Mouse (Mus musculus) CH12.LX (cell line): ENCODE results near the gene Gm20388. TPM values are rescaled to one million over a fixed set of nuclear protein-coding genes. Genes with fewer than 3 reads are reported as not detected.

ENCODE experiments used
- DNase-seq: peaks from one replicate; pipeline ENCODE4 v3.0.0-alpha.2; 2013; ENCODE audit errors: extremely low read depth
- H3K27ac ChIP-seq: 2 replicates; pipeline ENCODE4 v1.5.1; 2012; ENCODE audit warnings: low read depth, mild to moderate bottlenecking, control low read depth, moderate library complexity; ENCODE audit not compliant: insufficient read depth
- H3K27me3 ChIP-seq: replicated peaks from 2 replicates; pipeline ENCODE3; 2012; ENCODE audit warnings: inconsistent platforms
- H3K36me3 ChIP-seq, 2 experiments: replicated peaks in 1 of 2; 2 replicates each; pipeline versions ENCODE3 to v1.6.1; 2012; ENCODE audit warnings: inconsistent platforms in 1 of 2, low read length in 1 of 2, mild to moderate bottlenecking in 1 of 2, mixed read lengths in 1 of 2, moderate library complexity in 1 of 2; ENCODE audit not compliant: control insufficient read depth in 1 of 2, insufficient read depth in 1 of 2
- H3K4me1 ChIP-seq, 2 experiments: 2 replicates each; pipeline ENCODE4 v1.6.1; 2012; ENCODE audit warnings: inconsistent platforms in 1 of 2, moderate library complexity in 1 of 2; ENCODE audit not compliant: insufficient read depth in 2 of 2, control insufficient read depth in 1 of 2
- H3K4me2 ChIP-seq: 2 replicates; pipeline ENCODE4 v1.6.1; 2012; ENCODE audit warnings: low read depth, mild to moderate bottlenecking, control low read depth; ENCODE audit not compliant: poor library complexity, insufficient read depth, severe bottlenecking
- H3K4me3 ChIP-seq, 3 experiments: fragments of 150-350 bp in 1 of 3; sonication (generic) in 1 of 3; replicated peaks in 1 of 3; 2 replicates each; pipeline versions ENCODE3 to v1.5.1; 2011 to 2012; ENCODE audit warnings: low read depth in 2 of 3, low read length in 2 of 3, mild to moderate bottlenecking in 2 of 3, moderate library complexity in 2 of 3, control low read depth in 1 of 3, improper control_type of control experiment in 1 of 3, inconsistent platforms in 1 of 3, mixed read lengths in 1 of 3; ENCODE audit not compliant: poor library complexity in 1 of 3
- H3K79me2 ChIP-seq: replicated peaks from 2 replicates; pipeline ENCODE4 v1.6.1; 2012; ENCODE audit warnings: mild to moderate bottlenecking, moderate library complexity; ENCODE audit not compliant: control insufficient read depth, poor library complexity, insufficient read depth, severe bottlenecking; ENCODE audit errors: extremely low read depth
- H3K9ac ChIP-seq: 2 replicates; pipeline ENCODE4 v1.6.1; 2012; ENCODE audit warnings: low read depth, mild to moderate bottlenecking, control low read depth, moderate library complexity; ENCODE audit not compliant: insufficient read depth
- H3K9me3 ChIP-seq: replicated peaks from 2 replicates; pipeline ENCODE3; 2012; ENCODE audit warnings: low read length, inconsistent platforms, mixed read lengths
- BHLHE40 ChIP-seq: IDR thresholded peaks from 2 replicates; pipeline ENCODE4 v1.6.1; 2011; ENCODE audit warnings: mild to moderate bottlenecking, low read depth, low read length, improper control_type of control experiment
- CHD2 ChIP-seq: IDR thresholded peaks from 2 replicates; pipeline ENCODE4 v1.6.1; 2011; ENCODE audit warnings: low read length, improper control_type of control experiment
- E2F4 ChIP-seq: IDR thresholded peaks from 2 replicates; pipeline ENCODE4 v1.6.1; 2011; ENCODE audit warnings: low read depth, low read length, improper control_type of control experiment; ENCODE audit not compliant: insufficient replicate concordance
- GABPA ChIP-seq: IDR thresholded peaks from 2 replicates; pipeline ENCODE4 v1.6.1; 2012; ENCODE audit warnings: low read depth, low read length, improper control_type of control experiment, inconsistent platforms; ENCODE audit not compliant: insufficient replicate concordance
- JUND ChIP-seq: conservative IDR thresholded peaks from 2 replicates; pipeline ENCODE4 v1.6.1; 2011; ENCODE audit warnings: low read depth, low read length, improper control_type of control experiment
- MAFK ChIP-seq: IDR thresholded peaks from 2 replicates; pipeline ENCODE4 v1.6.1; 2011; ENCODE audit warnings: low read length, improper control_type of control experiment; ENCODE audit not compliant: insufficient replicate concordance
- MAX ChIP-seq: IDR thresholded peaks from 2 replicates; pipeline ENCODE4 v1.6.1; 2011; ENCODE audit warnings: low read length, improper control_type of control experiment
- MAZ ChIP-seq: IDR thresholded peaks from 2 replicates; pipeline ENCODE4 v1.6.1; 2012; ENCODE audit warnings: low read depth, mild to moderate bottlenecking, inconsistent platforms, low read length, improper control_type of control experiment, moderate library complexity
- MEF2A ChIP-seq: IDR thresholded peaks from 2 replicates; pipeline ENCODE4 v1.6.1; 2014; ENCODE audit warnings: low read depth, mild to moderate bottlenecking, inconsistent platforms, low read length, improper control_type of control experiment, borderline replicate concordance
- MYC ChIP-seq: IDR thresholded peaks from 2 replicates; pipeline ENCODE4 v1.6.1; 2011; ENCODE audit warnings: low read depth, mild to moderate bottlenecking, improper control_type of control experiment, low read length
- PAX5 ChIP-seq: IDR thresholded peaks from 2 replicates; pipeline ENCODE4 v1.6.1; 2012; ENCODE audit warnings: low read length, inconsistent platforms, mixed read lengths
- POLR2A ChIP-seq: IDR thresholded peaks from 2 replicates; pipeline ENCODE4 v1.6.1; 2011; ENCODE audit warnings: low read depth, mild to moderate bottlenecking, improper control_type of control experiment, low read length
- RCOR1 ChIP-seq: conservative IDR thresholded peaks from 2 replicates; pipeline ENCODE4 v1.6.1; 2012; ENCODE audit warnings: low read depth, mild to moderate bottlenecking, inconsistent platforms, low read length, improper control_type of control experiment
- SIN3A ChIP-seq: IDR thresholded peaks from 2 replicates; pipeline ENCODE4 v1.6.1; 2012; ENCODE audit warnings: low read length, improper control_type of control experiment, inconsistent platforms
- TBP ChIP-seq: conservative IDR thresholded peaks from 2 replicates; pipeline ENCODE4 v1.6.1; 2011; ENCODE audit warnings: low read depth, low read length, improper control_type of control experiment
- UBTF ChIP-seq: IDR thresholded peaks from 2 replicates; pipeline ENCODE4 v1.6.1; 2012; ENCODE audit warnings: low read depth, mild to moderate bottlenecking, inconsistent platforms, low read length, improper control_type of control experiment, moderate library complexity
- ZC3H11A ChIP-seq: IDR thresholded peaks from 2 replicates; pipeline ENCODE4 v1.6.1; 2012; ENCODE audit warnings: low read depth, mild to moderate bottlenecking, inconsistent platforms, low read length, improper control_type of control experiment
- ZMIZ1 ChIP-seq: IDR thresholded peaks from 2 replicates; pipeline ENCODE4 v1.6.1; 2012; ENCODE audit warnings: low read depth, mild to moderate bottlenecking, inconsistent platforms, low read length, improper control_type of control experiment
- ZNF384 ChIP-seq: IDR thresholded peaks from 2 replicates; pipeline ENCODE4 v1.6.1; 2012; ENCODE audit warnings: low read depth, low read length, improper control_type of control experiment, inconsistent platforms
- dilution Hi-C: fragments of 300-500 bp; cut with MboI; formaldehyde crosslinking; loops from 2 replicates; pipeline ENCODE4 v1.14.3; 2020; ENCODE audit warnings: low sequenced_read_pairs; ENCODE audit not compliant: extremely low pct_unique_long_range_greater_than_20kb, extremely low pct_ligation_motif_present
- in situ Hi-C: fragments of 300-500 bp; cut with MboI; formaldehyde crosslinking; loops from 3 replicates; pipeline ENCODE4 v1.14.3; 2019; ENCODE audit warnings: low sequenced_read_pairs, low pct_ligation_motif_present, low pct_unique_long_range_greater_than_20kb, mixed read lengths
- polyA plus RNA-seq: library from polyadenylated mRNA; unstranded; fragments of >175 nt; gene quantifications from 2 replicates; pipeline ENCODE4 v1.2.1, GENCODE M21; 2012; ENCODE audit warnings: low read depth; ENCODE audit not compliant: insufficient read length
- total RNA-seq, 2 experiments: library from RNA; depleted of rRNA; stranded (reverse); fragments of 300-350 nt in 1 of 2; fragments of >200 nt in 1 of 2; gene quantifications; 2 replicates each; pipeline ENCODE4 v1.2.3; 2012 to 2014

Gm20388 gene
- total and polyA plus RNA-seq, 3 experiments, result 14.8 to 26.3 (median 22.2) TPM

DNA sequence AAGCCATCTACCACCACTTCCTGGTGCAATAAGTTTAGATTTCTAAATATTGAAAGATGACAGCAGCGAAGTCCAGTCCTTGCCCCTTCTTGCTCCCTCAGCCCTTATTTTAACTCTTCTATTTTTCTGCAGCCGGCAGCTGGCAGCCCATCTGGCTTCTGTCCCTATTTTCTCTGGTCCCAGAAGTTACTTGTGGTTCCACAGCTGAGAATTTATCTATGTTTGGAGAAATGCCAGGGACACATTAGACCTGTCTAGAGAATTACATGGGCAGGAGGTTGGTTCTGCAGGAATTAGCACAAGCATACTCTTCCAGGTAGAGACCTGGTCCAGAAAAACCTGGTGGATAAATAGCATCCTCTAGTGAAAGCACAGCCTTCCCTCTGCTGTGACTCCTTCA, 3967.2 kb downstream of the Gm20388 start:
- no peak for TF ChIP-seq ZMIZ1
- no peak for TF ChIP-seq E2F4
- TF ChIP-seq MAZ, result no peak
- no peak for TF ChIP-seq JUND
- TF ChIP-seq CHD2, result no peak
- no peak for TF ChIP-seq MYC
- no peak for TF ChIP-seq UBTF
- Histone ChIP-seq H3K9me3 (no peaks in the 10 kb centered on the region), H3K4me1 (peaks cover 3 to 20% of the 10 kb centered on the region in 2 experiments; a peak in 3 of 4 replicates), H3K4me3 (no peak overlapping the region), H3K36me3 (no peaks in the 10 kb centered on the region), H3K79me2 (no peaks in the 10 kb centered on the region), H3K27ac (no peak overlapping the region), H3K9ac (no peak overlapping the region), H3K27me3 (peaks cover 28% of the 10 kb centered on the region), H3K4me2 (no peak overlapping the region)
- no peak for DNase-seq
- dilution Hi-C loops (no loop called here), in situ Hi-C loops (no loop called here)

DNA sequence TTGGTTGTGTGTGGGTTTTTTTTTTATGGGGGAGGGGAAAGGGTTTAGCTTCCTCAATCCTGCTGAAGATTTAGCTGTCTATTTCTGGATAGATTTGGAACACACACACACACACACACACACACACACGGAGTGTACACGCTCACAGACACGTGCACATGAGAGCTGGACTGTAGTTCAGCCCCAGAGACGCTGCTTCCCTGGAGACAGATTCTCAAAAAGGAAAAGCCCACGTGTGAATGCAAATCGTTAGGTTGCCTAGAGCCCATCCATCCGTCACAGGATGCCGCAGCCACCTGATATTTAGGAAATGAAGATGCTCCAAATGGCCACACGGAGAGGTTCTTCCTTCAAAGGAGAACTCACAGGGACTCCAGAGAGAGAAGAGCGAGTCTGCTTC, 3969.6 kb downstream of the Gm20388 start:
- H3K9ac ChIP-seq, result no peak overlapping the region
- in situ Hi-C loops (no loop called here), dilution Hi-C loops (no loop called here)
- no peak overlapping the region for H3K4me2 ChIP-seq
- no peaks in the 10 kb centered on the region for H3K36me3 ChIP-seq
- no peaks in the 10 kb centered on the region for H3K9me3 ChIP-seq
- no peak for DNase-seq
- TF ChIP-seq MAZ (no peak), BHLHE40 (peak; percentile 76)
- H3K4me1 ChIP-seq, result peaks cover 3 to 23% of the 10 kb centered on the region in 2 experiments; a peak in 3 of 4 replicates
- H3K27ac ChIP-seq, result no peak overlapping the region
- H3K4me3 ChIP-seq, result no peak overlapping the region
- H3K27me3 ChIP-seq, result peaks cover 36% of the 10 kb centered on the region
- no peaks in the 10 kb centered on the region for H3K79me2 ChIP-seq

DNA sequence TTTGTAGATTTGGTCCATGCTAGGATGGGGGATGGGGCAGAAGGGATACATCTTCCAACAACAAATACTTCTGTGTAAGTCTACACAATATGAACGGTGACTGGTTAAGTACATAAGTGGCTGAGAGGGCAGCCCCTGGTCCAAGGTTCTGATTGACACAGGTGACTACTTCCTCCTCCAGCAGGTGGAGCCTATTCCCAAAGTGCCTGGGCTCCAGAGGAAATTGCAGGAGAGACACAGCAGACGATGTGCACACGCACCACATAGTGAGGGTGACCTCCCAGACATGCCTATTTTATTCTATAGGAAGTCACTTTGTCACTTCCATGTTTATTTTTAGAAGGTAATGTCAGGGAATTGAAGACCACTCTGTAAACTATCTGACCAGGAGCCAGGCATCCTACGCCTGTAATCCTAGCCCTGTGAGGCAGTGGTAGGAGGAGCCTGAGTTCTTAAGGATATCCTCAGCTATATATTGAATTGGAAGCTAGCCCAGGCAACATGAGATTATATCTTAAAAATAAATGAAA, 3970.2 kb downstream of the Gm20388 start:
- Histone ChIP-seq H3K9me3 (no peaks in the 10 kb centered on the region), H3K36me3 (no peaks in the 10 kb centered on the region), H3K4me2 (no peak overlapping the region), H3K27ac (no peak overlapping the region), H3K27me3 (peaks cover 42% of the 10 kb centered on the region), H3K4me1 (peaks cover 3 to 24% of the 10 kb centered on the region in 2 experiments; a peak in 3 of 4 replicates), H3K4me3 (no peak overlapping the region), H3K79me2 (no peaks in the 10 kb centered on the region), H3K9ac (no peak overlapping the region)
- in situ Hi-C loops, result no loop called here
- DNase-seq, result no peak
- TF ChIP-seq GABPA, result no peak
- TF ChIP-seq SIN3A, result no peak
- no peak for TF ChIP-seq ZNF384
- TF ChIP-seq TBP, result no peak
- TF ChIP-seq PAX5, result no peak
- no peak for TF ChIP-seq MEF2A
- no peak for TF ChIP-seq MAX
- TF ChIP-seq POLR2A, result no peak
- no peak for TF ChIP-seq CHD2
- TF ChIP-seq RCOR1, result no peak
- no peak for TF ChIP-seq ZC3H11A
- TF ChIP-seq MAZ, result no peak
- TF ChIP-seq E2F4, result no peak
- no peak for TF ChIP-seq MAFK
- dilution Hi-C loops, result no loop called here
